7 mouse cellular contexts compared by ENCODE assay signal in genomic region chr7:96209783-96210524, GRCm38 (mm10). TPM values are rescaled to one million over a fixed set of nuclear protein-coding genes. Genes with fewer than 3 reads are reported as not detected.
DNase-seq lines count a peak whose midpoint lies in the region; ATAC-seq and TF ChIP-seq lines count a peak whose summit lies in the region.

No protein-coding gene starts in this region.

- ATAC-seq in forebrain, embryonic 13.5 days, result peak; percentile 71
- peak; percentile 74 for ATAC-seq in hindbrain, embryonic 16.5 days
- ATAC-seq in midbrain, embryonic 12.5 days (ENCODE audit: low FRiP score, low read depth), result peak; percentile 70
- peak; percentile 57 for ATAC-seq in stomach, postnatal 0 days (ENCODE audit: low FRiP score, low TSS enrichment)

- WGBS in forebrain, embryonic 13.5 days, result 2% methylated on average over 57 of the region's 75 CpGs
- under 1% methylated on average over 54 of the region's 75 CpGs for WGBS in hindbrain, embryonic 16.5 days
- 1% methylated on average over 53 of the region's 75 CpGs for WGBS in midbrain, embryonic 12.5 days
- WGBS in stomach, postnatal 0 days, result under 1% methylated on average over 56 of the region's 75 CpGs

- peak overlapping the region; percentile 97 for H3K9ac ChIP-seq in forebrain, embryonic 13.5 days
- peak overlapping the region; percentile 95 for H3K9ac ChIP-seq in hindbrain, embryonic 16.5 days (ENCODE audit: low read depth, low read length)
- peak overlapping the region; percentile 92 for H3K9ac ChIP-seq in midbrain, embryonic 12.5 days (replicated peaks)
- H3K9ac ChIP-seq in stomach, postnatal 0 days (ENCODE audit: low read length), result peak overlapping the region; percentile 79

- peak overlapping the region; percentile 86 for H3K4me3 ChIP-seq in forebrain, embryonic 13.5 days
- peak overlapping the region; percentile 75 for H3K4me3 ChIP-seq in hindbrain, embryonic 16.5 days (ENCODE audit: low read length)
- H3K4me3 ChIP-seq in midbrain, embryonic 12.5 days, result peak overlapping the region; percentile 78
- H3K4me3 ChIP-seq in stomach, postnatal 0 days (ENCODE audit: low read depth, low read length), result peak overlapping the region; percentile 67

- intact Hi-C loops in left cerebral cortex, postnatal 14 days (cut with DNase I), result loop anchor here (5.0 to 10.0 kb wide), 4 partner anchors 175 to 692 kb away; no protein-coding TSS in a partner anchor

- peaks cover 10% of the 10 kb centered on the region; the same call in 1 of the 2 replicates for H3K27me3 ChIP-seq in forebrain, embryonic 13.5 days
- H3K27me3 ChIP-seq in hindbrain, embryonic 16.5 days (replicated peaks; ENCODE audit: control insufficient read depth, insufficient read depth, low read length), result no peaks in the 10 kb centered on the region; the same call in 1 of the 2 replicates
- H3K27me3 ChIP-seq in midbrain, embryonic 12.5 days, result peaks cover 36% of the 10 kb centered on the region
- no peaks in the 10 kb centered on the region for H3K27me3 ChIP-seq in stomach, postnatal 0 days (ENCODE audit: control insufficient read depth, insufficient read depth, low read length)

- peak; percentile 78 for DNase-seq in R1 (ENCODE audit: low read depth, low spot score)
- peak; percentile 84 for DNase-seq in brain, adult 2 months (ENCODE audit: low read depth, low spot score)
- peak; percentile 61 to 66 for DNase-seq in left cerebral cortex, postnatal 14 days (ENCODE audit: low spot score in 2 of 2)
- peak; percentile 66 for DNase-seq in stomach, postnatal 0 days (ENCODE audit: low spot score)

- TF ChIP-seq CTCF in stomach, postnatal 0 days (IDR thresholded peaks at IDR 0.05; ENCODE audit: low read depth), result peak; percentile 48

- H3K36me3 ChIP-seq in forebrain, embryonic 13.5 days (ENCODE audit: poor library complexity, severe bottlenecking), result no peaks in the 10 kb centered on the region
- H3K36me3 ChIP-seq in hindbrain, embryonic 16.5 days (ENCODE audit: control insufficient read depth, insufficient read depth, low read length), result no peaks in the 10 kb centered on the region
- no peaks in the 10 kb centered on the region for H3K36me3 ChIP-seq in midbrain, embryonic 12.5 days
- H3K36me3 ChIP-seq in stomach, postnatal 0 days (ENCODE audit: control insufficient read depth, insufficient read depth, low read length), result no peaks in the 10 kb centered on the region

- peak overlapping the region; percentile 97 for H3K27ac ChIP-seq in forebrain, embryonic 13.5 days
- H3K27ac ChIP-seq in hindbrain, embryonic 16.5 days (ENCODE audit: low read depth, low read length), result peak overlapping the region; percentile 94
- peak overlapping the region; percentile 92 for H3K27ac ChIP-seq in midbrain, embryonic 12.5 days (replicated peaks)
- H3K27ac ChIP-seq in stomach, postnatal 0 days (replicated peaks), result peak overlapping the region; percentile 67

- peaks cover 37% of the 10 kb centered on the region for H3K4me1 ChIP-seq in forebrain, embryonic 13.5 days
- peaks cover 12% of the 10 kb centered on the region for H3K4me1 ChIP-seq in hindbrain, embryonic 16.5 days (ENCODE audit: control insufficient read depth, insufficient read depth, low read depth, low read length)
- peaks cover 48% of the 10 kb centered on the region for H3K4me1 ChIP-seq in midbrain, embryonic 12.5 days
- peaks cover 8% of the 10 kb centered on the region for H3K4me1 ChIP-seq in stomach, postnatal 0 days (replicated peaks; ENCODE audit: control insufficient read depth, insufficient read depth)

- H3K4me2 ChIP-seq in forebrain, embryonic 13.5 days, result peak overlapping the region; percentile 93
- peak overlapping the region; percentile 97 for H3K4me2 ChIP-seq in hindbrain, embryonic 16.5 days (ENCODE audit: low read length)
- peak overlapping the region; percentile 93 for H3K4me2 ChIP-seq in midbrain, embryonic 12.5 days (replicated peaks)
- peak overlapping the region; percentile 96 for H3K4me2 ChIP-seq in stomach, postnatal 0 days (replicated peaks; ENCODE audit: low read depth)

- H3K9me3 ChIP-seq in forebrain, embryonic 13.5 days (replicated peaks), result no peaks in the 10 kb centered on the region
- H3K9me3 ChIP-seq in hindbrain, embryonic 16.5 days (ENCODE audit: control insufficient read depth, low read length), result no peaks in the 10 kb centered on the region
- H3K9me3 ChIP-seq in midbrain, embryonic 12.5 days, result no peaks in the 10 kb centered on the region
- H3K9me3 ChIP-seq in stomach, postnatal 0 days (ENCODE audit: control insufficient read depth, low read length), result no peaks in the 10 kb centered on the region

- no peak for TF ChIP-seq EP300 in stomach, postnatal 0 days (optimal IDR thresholded peaks at IDR 0.05)

RNA-seq across cellular contexts. Expression of gene Tenm4, which starts 38.9 kb away (rescaled TPM):
- polyA plus RNA-seq in forebrain, embryonic 13.5 days (2015; fragmentation: Nextera tagmentation; extraction: Ambion mirVana), result 67.6 and 73.6 TPM in 2 replicates
- 32.4 and 33.2 TPM in 2 replicates for polyA plus RNA-seq in hindbrain, embryonic 16.5 days (2015; fragmentation: Nextera tagmentation; extraction: Ambion mirVana)
- 100 to 1,000 TPM; 117 to 118 TPM for total RNA-seq in left cerebral cortex, postnatal 14 days (2021)
- 39.2 and 41.3 TPM in 2 replicates for polyA plus RNA-seq in midbrain, embryonic 12.5 days (2016; fragmentation: Nextera tagmentation; extraction: Ambion mirVana)
- 6.9 and 7.2 TPM in 2 replicates for polyA plus RNA-seq in stomach, postnatal 0 days (2015; fragmentation: Nextera tagmentation; extraction: Ambion mirVana)

Comparison
In these comparisons a context has a peak if more than half of its experiments do, and no peak if none do; other contexts are left out.
1. Peak in every context shown above with its lines: DNase-seq, ATAC-seq, H3K4me3 ChIP-seq and H3K27ac ChIP-seq.